Mouse (Mus musculus): ENCODE measurements at regions not wholly inside any gene's neighbourhood (a gene's known extent, or its start where the extent isn't known, plus 50 kb on each side); places are given as distances from the start of the nearest gene placed in this dataset.

DNA sequence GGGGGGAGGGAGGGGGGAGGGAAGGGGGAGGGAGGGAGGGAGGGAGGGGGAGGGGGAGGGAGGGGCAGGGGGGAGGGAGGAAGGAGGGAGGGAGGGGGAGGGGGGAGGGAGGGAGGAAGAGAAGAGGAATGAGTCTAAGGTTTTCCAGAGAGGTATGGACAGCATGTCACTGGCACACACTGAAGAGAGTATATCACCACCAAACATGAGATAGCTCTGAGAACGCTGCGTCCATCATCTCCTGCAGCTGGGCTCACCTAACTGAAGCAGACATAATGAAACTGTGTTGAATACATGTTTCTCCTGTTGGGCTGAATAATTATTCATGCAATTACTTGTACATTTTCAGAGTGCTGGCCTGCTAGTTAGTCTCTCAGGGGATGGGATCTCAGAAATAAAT is 96.2 kb upstream of the Enpep start:
- TF ChIP-seq CTCF (IDR thresholded peaks at IDR 0.05; ENCODE audit: control insufficient read depth, insufficient read depth, insufficient read length): no peak
- no peak for TF ChIP-seq MAX (IDR thresholded peaks at IDR 0.05)
- no peak for TF ChIP-seq MYOG (IDR thresholded peaks at IDR 0.05; ENCODE audit: control insufficient read depth, extremely low read depth, insufficient read length)
- no peak for TF ChIP-seq MYOD1 (IDR thresholded peaks at IDR 0.05; ENCODE audit: control insufficient read depth, insufficient read length, low read depth)
- no peak for TF ChIP-seq USF1 (IDR thresholded peaks at IDR 0.05; ENCODE audit: low read depth)

All from C2C12 (cell line).